Mouse (Mus musculus): Measurements from ENCODE around the gene Ttll5.

Ttll5 gene

DNA sequence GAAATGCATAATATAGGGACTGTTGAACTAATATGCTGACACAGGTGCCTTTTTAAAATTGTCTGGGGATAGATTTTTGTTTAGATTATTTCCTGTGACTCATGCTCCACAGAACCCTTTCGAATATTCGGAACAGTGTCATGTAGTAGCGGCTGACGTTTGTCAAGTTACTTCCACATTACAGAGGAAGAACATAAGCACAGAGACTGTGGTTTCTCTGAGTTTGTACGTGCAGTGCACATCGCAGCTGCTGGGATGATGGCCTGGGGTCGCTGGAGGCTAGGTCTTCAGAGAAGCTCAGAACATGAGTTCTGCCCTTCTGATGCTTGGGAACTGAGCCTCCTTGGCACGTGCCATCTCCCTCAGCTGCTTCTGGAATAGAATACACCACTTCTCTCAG, 222.9 kb downstream of the Ttll5 start:
- no peak for DNase-seq (ENCODE audit: low spot score in 2 of 2)

DNA sequence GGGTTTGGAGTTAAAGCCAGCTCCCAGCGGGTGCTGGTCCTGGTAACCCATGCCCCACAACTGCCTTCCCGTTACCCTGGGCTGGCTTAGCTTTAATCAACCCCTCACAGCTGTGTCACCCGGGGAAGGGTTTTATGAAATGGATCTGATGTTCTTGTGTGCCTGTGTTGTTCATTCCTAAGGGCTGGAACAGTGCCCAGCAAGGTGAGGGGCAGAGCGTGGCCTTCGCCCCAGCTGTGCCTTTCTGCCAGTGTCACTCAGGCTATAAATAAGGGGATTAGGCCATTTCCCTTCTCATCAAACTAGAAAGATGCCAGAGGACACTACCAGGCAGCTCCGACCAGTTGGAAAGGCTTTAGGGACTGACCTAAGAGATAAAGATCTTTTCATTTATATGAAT, 225.4 kb downstream of the Ttll5 start:
- no peak for DNase-seq (ENCODE audit: low spot score in 2 of 2)

DNA sequence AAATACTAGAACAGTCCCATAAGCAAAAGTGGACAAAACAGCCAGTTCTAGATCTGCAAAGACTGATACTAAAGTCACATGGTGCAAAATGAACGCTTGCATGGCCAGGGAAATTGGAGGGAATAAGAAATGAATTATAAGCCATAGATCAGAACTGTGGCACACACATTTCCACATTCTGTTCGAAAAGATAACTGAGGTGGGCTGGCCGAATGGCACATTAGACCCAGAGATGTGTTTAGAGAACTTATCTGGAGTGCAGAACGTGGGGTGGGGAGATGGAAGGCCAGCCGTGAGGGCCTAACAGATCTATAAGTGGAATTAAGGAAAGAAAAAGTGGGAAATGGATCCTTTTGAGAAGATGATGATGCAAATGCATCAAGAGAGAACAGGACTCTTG, 227.0 kb downstream of the Ttll5 start:
- DNase-seq (ENCODE audit: low spot score in 2 of 2): no peak

DNA sequence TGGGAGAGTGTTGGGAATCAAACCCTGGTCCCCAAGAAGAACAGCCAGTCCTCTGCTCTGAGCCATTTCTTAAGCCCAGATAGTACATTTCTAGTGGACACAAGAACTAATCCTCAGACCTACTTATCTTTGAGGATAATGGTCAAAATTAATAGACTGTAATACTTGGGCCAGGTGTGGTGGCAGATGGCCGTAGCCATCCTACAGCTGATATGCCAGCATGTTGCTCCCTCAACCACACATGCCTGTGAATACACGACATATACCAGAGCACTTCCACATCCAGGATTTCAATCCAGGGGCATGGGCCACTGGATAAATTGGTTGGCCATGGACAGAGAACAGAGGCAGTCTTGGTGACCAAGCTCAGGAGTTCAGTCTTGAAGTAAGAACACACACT, 230.8 kb downstream of the Ttll5 start:
- no peak for DNase-seq (ENCODE audit: low spot score in 2 of 2)

DNA sequence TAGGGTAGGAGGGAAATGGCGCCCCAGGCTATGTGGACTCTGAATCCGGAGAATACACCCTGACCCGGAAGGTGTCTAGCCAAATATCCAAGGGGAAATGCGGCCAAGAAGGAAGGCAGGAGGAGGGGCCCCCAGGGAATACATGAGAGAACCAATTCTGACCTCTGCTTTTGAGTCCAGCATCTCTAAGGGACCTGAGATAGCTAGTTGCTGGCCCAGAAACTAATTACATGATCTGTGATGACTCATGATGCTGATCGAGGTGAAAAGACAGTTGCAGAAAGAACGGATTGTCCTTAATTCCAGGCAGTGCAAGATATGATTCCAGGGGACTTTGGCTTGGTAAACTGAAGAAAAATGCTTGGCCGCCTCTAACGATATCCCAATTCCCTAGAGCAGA, 232.5 kb downstream of the Ttll5 start:
- DNase-seq (ENCODE audit: low spot score in 2 of 2): no peak

DNA sequence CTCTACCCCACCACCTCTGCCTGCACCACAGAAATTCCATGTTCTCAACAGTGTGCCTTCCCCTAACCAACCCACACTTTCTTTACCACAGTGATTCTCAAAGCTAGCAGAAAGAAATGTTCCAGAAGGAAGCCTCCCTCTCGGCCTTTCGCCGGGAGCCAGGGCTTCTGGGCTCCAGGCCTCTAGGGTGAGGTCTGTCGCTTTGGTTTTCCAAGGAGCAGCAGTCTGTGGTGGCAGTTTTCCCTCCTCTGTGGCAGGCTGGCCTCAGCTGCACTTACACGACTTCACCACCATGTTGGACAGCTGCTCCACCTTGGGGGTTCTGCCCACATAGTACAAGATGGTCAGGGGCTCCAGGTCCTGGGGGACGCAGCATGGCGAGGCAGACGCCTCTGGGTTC, 233.1 kb downstream of the Ttll5 start:
- no peak for DNase-seq (ENCODE audit: low spot score in 2 of 2)

DNA sequence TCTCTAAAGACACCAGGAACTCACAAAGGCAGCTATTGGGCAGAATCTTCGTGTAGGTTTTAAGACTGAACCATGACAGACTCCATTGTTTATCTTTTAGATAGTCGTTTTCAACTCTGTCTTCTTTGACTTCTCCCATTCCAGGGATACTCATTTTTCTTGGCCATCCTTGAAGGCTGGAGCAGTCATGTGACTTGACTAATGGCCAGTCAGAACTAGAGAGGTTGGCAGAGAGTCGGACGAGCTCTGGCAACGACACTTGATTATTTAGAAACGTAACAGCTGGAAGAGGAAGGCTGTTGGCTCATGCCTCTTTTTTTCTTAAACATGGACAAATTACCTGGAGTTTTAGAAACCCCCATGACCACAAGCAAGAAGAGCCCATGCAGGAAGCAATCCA, 234.9 kb downstream of the Ttll5 start:
- DNase-seq (ENCODE audit: low spot score in 2 of 2): no peak

DNA sequence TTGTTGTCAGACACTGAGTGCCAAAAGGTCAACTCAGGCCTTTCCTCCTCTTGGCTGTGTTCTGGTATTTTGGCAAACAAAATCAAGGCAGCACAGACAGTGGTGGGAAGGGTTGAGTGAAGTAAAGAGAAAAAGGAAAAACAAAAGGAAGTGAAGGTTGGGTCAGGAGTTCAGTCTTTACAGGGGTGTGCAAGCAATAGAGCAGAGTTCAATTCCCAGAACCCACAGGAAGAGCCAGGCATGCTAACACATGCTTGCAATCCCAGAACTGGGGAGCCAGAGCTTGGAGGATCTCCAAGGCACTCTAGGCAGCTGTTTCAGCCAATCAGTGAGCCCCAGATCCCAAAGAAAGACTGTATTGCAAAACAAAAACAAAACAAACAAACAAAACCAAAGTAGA, 240.3 kb downstream of the Ttll5 start:
- no peak for DNase-seq (ENCODE audit: low spot score in 2 of 2)

DNA sequence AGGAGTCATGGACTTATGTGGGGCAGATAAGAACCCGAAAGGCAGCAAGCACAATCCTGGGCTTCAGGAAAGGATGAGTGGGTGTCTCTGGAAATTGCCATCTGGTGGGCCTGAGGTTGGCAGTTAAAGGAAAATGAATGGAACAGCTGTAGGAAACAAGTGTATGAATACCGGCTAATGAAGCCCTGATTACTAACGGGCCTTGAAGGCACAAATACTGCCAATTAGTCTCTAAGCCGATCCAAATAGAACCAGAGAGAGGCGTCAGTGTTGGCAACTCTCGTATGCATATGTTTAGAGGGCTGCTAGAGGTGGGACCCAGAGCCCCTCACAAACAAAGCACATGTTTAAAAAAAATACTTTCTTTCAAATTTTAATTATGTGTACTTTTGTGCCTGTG, 247.0 kb downstream of the Ttll5 start:
- DNase-seq (ENCODE audit: low spot score in 2 of 2): no peak

DNA sequence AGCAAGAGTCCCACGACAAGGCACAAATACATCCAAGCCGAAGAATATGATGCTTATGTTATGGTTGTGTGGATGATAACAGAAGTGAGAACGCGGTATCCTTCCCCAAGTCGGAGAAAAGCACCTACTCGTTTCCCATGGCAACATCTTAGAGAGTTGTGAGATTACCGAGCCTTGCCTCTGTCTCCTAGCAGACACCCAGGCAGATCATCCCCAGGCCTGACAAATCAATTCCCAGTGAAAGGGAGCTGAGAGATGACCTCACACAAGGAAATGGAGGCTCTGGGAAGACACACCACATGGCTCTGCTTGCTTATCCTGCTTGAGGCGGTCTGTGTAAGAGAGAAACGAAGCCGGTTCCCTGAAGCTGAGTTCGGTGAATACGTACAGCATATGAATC, 250.2 kb downstream of the Ttll5 start:
- DNase-seq (ENCODE audit: low spot score in 2 of 2): no peak

DNA sequence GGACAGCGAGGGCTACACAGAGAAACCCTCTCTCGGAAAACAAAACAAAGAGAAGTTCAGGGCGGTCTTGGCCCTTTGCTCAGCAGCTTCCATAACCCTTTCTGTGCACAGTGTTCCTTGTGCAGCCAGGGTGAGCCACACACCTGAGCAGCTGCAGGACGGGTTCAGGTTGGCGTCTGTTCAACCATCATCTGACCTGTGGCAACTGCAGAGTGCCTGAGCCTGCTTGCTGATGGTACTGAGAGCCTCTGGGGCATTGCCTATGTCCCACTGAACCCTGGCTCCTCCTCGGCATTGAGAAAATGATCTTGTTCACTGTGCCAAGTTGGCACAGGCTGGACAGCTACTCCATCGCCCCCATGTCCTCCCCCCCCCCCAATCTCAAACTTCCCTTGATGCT, 250.9 kb downstream of the Ttll5 start:
- no peak for DNase-seq (ENCODE audit: low spot score in 2 of 2)

DNA sequence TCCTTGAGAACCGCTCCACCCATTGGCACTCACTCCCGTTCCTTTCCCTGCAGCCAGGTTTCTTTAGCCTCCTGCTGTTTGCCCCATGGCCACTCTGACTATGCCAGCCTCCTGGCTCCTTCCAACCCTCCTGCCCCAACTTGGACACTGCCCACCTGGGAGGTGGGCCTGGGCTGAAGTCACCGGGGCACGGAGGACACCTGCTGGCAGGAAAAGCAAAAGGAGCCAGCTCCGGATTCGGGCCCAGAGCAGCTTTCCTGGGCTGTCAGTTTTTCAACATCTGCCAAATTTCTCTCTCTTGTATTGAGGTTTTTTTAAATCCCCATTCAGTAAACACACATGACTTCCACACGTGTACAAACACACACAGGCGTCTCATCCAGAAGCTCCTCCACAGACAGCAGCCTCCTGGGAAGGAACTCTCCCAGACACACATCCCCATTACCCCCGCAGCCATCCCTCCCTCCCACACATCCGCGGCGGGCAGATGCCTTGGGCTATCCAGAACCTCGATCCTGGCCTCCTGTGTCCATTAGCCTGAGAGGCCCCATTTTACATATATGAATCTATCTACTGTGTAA, 252.0 kb downstream of the Ttll5 start:
- DNase-seq (ENCODE audit: low spot score in 2 of 2): no peak

DNA sequence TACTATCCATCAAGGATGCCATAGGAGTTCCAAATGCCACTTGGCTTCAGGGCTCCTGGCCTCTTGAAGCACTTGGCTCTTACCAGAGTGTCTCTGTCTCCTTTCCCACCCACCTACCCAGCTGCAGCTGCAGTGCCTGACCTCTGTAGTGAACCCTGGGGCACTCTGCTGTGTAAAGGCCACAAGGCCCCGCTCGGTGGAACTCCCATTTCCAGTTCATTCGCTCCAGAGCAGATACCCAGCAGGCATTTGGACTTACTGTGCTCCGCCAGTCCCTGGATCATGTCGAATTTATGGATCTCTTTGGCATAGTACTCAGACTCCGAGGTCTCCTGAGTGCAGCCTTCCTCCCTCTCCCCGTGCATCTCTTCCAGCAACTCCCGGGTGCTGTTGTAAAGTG, 252.9 kb downstream of the Ttll5 start:
- no peak for DNase-seq (ENCODE audit: low spot score in 2 of 2)

DNA sequence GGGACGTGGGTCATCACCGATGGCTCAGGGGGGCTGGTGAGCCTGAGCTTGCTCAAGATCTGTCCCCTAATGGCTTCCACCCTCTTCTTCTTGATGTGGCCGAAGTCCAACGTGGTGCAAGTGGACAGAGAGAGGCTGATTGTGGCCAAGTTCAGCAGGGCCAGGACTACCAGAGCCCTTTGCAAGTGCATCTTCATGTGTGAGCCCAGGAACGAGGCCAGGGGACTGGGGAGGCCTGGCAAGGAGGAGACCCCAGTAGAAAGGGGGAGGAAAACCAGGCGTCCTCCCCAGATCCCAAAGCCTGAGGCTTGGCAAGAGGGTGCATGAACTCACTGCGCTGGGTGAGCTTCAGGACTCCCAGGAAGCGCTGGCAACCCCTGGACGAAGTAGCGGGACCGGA, 253.3 kb downstream of the Ttll5 start:
- no peak for DNase-seq (ENCODE audit: low spot score in 2 of 2)

DNA sequence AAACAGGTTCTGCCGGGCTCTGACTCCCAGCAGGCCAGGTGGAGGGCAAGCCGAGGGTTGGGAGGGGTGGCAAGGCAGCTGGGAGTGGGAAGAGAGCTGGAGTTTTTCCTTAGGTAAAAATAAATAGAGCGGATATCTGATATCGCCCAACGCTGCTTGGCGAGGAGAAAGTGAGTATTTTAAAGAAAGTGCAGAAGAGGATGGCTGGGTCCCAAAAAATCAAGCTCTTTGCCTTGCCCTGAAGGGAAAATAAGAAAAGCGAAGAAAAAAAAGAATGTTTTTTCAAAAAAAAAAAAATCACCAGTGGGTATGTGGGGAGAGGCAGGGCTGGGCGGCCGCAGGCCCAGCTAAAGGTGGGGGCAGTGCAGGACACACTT, 253.7 kb downstream of the Ttll5 start:
- DNase-seq (ENCODE audit: low spot score in 2 of 2): no peak

DNA sequence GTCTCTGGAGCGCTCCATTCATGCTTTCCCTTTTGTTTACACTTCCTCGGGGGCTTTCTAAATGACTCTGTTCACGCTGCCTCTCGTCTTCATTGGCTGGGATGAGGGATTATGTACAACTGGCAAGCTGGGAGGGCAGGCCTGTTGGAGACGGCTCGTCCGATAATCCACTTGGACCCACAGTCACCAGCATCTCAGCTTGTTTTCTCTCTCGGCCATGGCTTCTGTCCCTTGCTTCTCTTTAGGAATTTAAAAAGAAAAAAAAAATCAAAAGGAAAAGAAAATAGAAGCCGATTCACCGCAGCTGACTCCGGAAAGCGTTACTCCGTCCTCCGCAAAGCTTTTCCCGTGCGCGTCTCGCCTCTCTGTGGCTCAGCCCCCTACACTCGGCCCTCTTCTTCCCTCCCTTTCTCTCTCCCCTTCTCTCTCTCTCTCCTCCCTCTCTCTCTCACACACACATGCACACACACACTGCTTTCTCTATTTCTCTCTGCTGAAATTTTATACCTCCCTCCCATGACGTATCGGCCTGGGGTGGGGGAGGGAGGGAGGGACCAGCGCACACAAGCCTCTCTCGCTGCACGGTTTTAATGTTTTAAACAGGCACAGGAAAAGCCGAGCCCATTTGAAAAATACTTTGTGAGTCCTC, 254.2 kb downstream of the Ttll5 start, which contains the start of gene Tgfb3:
Gene Tgfb3, minus strand, starts transcription at position 489 of the 649 bp plus-strand sequence.
- DNase-seq (ENCODE audit: low spot score in 2 of 2): no peak

DNA sequence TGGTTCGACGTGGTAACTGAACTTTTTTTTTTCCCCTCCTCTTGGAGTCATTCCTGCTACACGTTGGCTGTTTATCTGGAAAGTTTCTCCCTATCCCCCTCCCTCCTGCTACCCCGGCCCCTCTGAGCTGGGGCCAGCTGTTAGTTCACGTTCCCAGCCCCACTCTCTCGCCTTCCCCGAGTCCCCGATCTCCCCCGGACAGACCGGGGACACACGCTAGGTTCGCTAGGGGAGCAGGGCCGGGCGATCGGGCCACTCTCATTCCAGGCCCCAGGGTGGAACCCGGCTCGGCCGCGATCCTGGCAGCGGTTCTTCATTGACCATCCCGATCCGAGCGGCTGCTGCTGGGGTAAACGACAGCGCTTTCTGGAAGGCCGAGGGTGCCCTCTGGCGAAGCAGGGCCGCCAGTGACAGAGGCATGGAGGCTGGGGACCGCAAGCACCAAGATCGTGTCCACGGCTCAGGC, 254.8 kb downstream of the Ttll5 start:
- DNase-seq (ENCODE audit: low spot score in 2 of 2): peak; percentile 64 to 75

DNA sequence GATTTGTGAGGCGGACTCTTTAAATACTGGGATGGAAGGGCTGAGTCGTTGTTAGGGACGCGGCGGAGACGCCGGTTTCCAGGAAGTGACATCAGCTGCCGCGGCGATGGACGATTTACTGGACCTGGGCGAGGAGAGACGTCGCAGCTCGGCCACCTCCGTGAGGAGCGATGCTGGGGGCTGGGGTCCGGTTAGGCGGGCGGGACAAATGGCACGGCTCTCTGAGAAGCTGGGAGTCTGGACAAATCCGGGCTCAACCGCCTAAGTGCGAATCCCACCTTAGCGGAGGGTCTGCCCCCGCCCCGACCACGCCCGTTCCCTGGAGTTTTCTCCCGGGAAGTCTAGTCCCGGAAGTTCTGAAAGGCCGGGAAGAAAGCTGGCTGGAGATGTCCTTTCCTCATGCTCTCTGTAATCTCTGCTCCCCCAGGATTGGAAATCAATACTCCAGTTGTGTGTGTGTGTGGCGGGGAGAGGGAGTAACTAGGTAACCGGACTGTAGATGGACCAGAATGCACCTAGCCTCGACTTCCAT, 258.1 kb downstream of the Ttll5 start, which contains the start of gene Ift43:
Gene Ift43, plus strand, starts transcription at position 61 of the 532 bp plus-strand sequence.
- peak in 1 of 2 experiments; percentile 17 for DNase-seq (ENCODE audit: low spot score in 2 of 2)

DNA sequence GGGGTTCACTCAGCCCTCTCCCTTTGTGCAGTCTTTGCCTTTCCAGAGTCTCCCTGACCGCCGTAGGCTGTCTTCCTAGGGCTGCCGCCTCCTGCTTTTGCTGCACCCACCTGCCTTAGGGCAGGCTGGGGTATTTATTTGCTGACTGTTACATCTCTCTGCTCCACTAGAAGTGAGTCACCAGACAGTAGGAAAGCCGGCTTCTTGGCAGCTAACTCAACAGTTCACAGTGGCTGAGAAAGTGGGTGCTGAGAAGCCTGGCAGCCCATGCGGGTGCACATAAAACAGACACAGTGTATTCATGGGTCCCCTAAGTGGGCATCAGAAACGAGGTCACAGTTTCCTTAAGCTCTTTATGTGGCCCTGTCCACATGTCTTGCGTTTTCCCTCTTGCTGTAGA, 261.4 kb downstream of the Ttll5 start:
- no peak for DNase-seq (ENCODE audit: low spot score in 2 of 2)

DNA sequence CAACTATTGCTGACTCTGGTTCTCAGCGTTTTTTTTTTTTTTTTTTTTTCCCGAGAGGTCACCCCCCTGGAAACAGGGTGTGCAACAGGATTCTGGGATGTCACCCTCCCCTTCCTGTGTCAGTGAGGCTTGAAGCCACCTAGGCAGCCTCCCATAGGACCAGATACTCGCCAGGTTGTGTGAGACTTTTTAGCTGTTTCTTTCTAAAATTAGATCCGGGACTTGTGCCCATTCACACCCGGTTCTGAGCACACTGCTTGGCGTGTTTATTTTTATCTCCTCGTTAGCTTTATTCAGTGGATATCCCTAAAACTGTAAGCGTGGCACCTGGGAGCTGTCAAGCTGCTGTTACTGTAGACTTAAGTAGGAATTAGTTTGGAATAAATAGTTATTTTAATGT, 262.1 kb downstream of the Ttll5 start:
- no peak for DNase-seq (ENCODE audit: low spot score in 2 of 2)

DNA sequence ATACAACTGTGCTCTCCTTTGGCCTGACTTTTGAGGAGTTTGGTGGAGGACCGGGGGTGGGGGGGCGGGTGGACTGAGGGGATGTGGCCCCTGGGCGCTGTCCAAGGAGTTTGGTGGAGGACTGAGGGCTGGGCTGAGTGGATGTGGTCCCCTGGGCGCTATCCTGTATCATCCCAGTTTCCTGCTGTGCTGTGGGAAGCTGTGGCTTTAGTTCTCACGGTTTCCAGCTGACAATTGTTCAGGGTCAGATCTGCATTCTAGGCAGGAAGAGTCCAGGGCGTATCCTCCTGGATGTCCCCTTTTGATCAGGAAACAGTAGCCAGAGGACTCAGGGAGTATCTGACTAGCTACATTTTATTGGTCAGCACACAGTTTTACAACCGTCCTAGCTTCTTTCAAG, 263.6 kb downstream of the Ttll5 start:
- DNase-seq (ENCODE audit: low spot score in 2 of 2): no peak

DNA sequence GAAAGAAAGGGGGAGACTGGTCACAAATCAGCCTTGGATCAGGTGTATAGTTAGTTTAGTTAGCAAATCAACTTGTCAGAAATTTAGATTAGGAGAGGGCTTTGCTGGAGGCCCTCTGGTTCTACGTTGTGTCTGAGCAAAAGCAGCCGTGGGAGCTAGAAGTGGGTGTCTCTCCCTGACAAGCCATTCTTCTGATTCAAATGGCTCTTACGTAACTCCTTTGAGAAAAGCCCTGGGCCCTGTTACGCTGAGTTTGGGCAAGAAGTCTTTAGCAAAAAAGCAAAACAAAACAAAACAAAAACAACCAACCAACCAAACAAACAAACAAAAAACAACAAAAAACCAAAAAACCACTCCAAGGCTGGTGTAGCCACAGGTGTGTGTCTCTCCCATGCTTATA, 266.3 kb downstream of the Ttll5 start:
- DNase-seq (ENCODE audit: low spot score in 2 of 2): no peak

DNA sequence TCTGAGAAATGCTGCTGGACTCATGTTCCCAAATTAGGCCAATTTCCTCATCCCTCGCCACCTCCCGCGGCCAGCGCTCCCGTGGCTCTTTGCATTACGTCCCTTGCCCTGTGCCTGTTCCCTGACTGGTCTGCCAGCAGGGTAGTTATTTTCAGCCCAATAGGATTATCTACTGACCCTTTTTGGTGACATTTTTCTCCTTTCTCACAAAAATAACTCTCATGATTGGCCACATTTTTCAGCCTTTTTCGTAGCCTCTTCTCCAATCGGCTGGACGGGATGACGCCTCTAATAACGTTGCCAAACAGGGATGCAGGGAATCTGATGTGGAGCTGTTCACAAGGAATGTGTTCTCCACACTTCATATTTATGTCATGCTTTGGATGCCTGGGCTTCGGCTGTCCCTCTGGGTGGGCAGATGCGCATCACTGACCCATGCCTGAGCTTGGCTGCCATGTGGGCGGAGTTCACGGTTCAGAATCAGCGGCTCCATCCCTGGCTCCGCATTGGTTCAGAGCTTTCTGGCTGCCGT, 267.2 kb downstream of the Ttll5 start:
- DNase-seq (ENCODE audit: low spot score in 2 of 2): no peak
